Mouse (Mus musculus): ENCODE measurements around the gene Gamt. TPM values are rescaled to one million over a fixed set of nuclear protein-coding genes. Genes with fewer than 3 reads are reported as not detected.
A peak's percentile ranks its signal among the peaks of the same experiment; 100 is the strongest.

Gene Gamt
- polyA plus RNA-seq, 1 experiment, result 48.3 TPM

DNA sequence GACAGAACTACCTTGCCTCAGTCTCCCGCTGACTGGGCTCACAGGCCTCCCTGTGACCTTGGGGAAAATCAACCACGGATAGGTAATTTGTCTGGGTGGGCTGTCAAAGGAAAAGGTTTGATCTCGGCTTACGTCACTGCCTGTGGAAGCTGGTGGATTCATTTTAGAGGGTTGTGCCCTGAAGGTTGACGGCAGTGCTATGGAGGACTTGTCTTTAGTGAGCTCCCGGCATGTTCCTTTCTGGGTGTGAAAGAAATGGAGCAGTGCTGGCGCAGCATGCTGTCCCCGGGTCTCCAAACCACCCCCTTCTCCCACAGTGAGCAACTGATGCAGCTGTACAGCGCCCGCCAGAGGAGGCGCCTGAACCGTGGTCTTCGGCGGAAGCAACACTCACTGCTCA is 32.5 kb upstream of the Gamt start:
- Histone ChIP-seq H3ac (ENCODE audit: control insufficient read depth, insufficient read length, low read depth) (peak overlapping the region; percentile 74), H3K36me3 (ENCODE audit: control insufficient read depth, insufficient read depth) (peaks cover 33% of the 10 kb centered on the region), H3K79me3 (ENCODE audit: low read depth) (peaks cover 17% of the 10 kb centered on the region), H3K4me3 (ENCODE audit: insufficient read depth, poor library complexity, severe bottlenecking) (peak overlapping the region; percentile 97), H3K27me3 (ENCODE audit: control insufficient read depth, insufficient read depth, insufficient read length) (peaks cover 7% of the 10 kb centered on the region), H3K79me2 (ENCODE audit: control insufficient read depth, insufficient read depth) (peaks cover 31% of the 10 kb centered on the region)
- TF ChIP-seq CEBPB (IDR thresholded peaks at IDR 0.05; ENCODE audit: low read depth) (no peak), USF1 (IDR thresholded peaks at IDR 0.05; ENCODE audit: low read depth) (no peak)

DNA sequence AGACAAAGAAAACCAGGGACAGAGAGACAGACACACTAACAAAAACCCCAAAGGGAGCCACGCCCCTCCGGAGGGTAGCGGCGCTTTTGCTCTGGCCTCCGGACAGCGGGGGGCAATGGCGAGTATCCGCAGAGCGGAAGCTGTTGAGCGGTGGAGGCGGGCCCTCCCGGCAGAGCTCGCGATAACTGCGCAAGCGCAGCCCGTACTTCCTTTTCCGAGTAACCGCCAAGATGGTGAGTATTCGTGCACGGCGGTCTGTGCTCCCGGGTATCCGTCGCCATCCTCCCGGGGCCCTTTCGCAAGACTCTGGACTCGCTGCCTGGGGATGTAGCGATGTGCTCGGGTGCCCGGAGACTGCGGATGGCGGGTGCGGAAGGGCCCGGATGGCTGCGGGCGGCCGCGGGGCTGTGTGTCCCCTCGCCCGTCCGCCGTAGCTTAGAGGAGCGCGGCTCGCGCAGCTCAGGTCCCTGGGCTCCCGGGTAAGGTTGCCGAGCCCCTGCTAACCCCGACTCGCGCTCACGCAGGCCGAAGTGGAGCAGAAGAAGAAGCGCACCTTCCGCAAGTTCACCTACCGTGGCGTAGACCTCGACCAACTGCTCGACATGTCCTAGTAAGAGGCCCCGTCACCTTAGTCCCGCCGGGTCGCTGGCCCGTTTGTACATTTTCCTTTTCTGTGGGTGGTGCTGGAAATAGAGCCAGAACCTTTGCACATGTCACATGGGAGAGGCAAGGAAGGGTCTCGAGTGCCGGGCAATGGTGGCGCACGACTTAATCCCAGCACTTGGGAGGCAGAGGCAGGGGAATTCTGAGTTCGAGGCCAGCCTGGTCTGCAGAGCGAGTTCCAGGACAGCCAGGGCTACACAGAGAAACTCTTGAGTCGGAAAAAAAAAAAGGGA is 31.7 kb upstream of the Gamt start, which contains the start of gene Rps15:
Gene Rps15 (plus strand): TSS at position 203 of the 896 bp plus-strand sequence.
- peaks cover 41% of the 10 kb centered on the region for H3K36me3 ChIP-seq (ENCODE audit: control insufficient read depth, insufficient read depth)
- peaks cover 31% of the 10 kb centered on the region for H3K79me2 ChIP-seq (ENCODE audit: control insufficient read depth, insufficient read depth)
- H3K4me3 ChIP-seq (ENCODE audit: insufficient read depth, poor library complexity, severe bottlenecking), result peak within 1 kb of the TSS; percentile 97
- peaks cover under 1% of the 10 kb centered on the region for H3K27me3 ChIP-seq (ENCODE audit: control insufficient read depth, insufficient read depth, insufficient read length)
- H3K79me3 ChIP-seq (ENCODE audit: low read depth), result peaks cover 17% of the 10 kb centered on the region
- TF ChIP-seq FOSL1 (IDR thresholded peaks at IDR 0.05; ENCODE audit: insufficient read depth, low read length, poor library complexity, severe bottlenecking), result no peak
- TF ChIP-seq MYOD1 (IDR thresholded peaks at IDR 0.05; ENCODE audit: control insufficient read depth, insufficient read length, low read depth), result no peak
- TF ChIP-seq MYOG (IDR thresholded peaks at IDR 0.05; ENCODE audit: control insufficient read depth, extremely low read depth, insufficient read length), result no peak
- TF ChIP-seq CEBPB (IDR thresholded peaks at IDR 0.05; ENCODE audit: low read depth), result peak; percentile 35
- peak; percentile 59 for TF ChIP-seq MAX (IDR thresholded peaks at IDR 0.05)
- no peak for TF ChIP-seq USF1 (IDR thresholded peaks at IDR 0.05; ENCODE audit: low read depth)
- TF ChIP-seq CTCF (IDR thresholded peaks at IDR 0.05; ENCODE audit: control insufficient read depth, insufficient read depth, insufficient read length), result peak; percentile 82
- peak within 1 kb of the TSS; percentile 74 for H3ac ChIP-seq (ENCODE audit: control insufficient read depth, insufficient read length, low read depth)

DNA sequence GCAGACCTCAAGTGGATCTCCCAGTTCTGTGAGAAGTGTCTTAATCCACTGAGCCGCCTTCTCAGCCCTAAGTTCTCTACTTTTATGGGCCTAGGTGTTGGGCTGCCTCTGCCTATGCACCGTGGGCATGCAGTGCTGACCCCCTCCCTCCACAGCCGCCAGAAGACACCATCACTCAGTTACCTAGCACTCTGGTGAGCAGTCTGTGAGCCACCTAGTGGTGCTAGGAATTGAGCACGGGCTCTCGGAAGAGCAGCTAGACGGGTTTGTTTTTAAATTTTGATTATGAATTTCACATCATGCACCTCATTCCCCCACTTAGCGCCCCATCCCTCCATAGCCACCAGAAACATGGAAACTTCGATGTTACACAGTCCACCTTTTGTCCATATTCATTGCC is 27.8 kb upstream of the Gamt start:
- peaks cover 13% of the 10 kb centered on the region for H3K79me3 ChIP-seq (ENCODE audit: low read depth)
- peaks cover 59% of the 10 kb centered on the region for H3K36me3 ChIP-seq (ENCODE audit: control insufficient read depth, insufficient read depth)
- peaks cover 15% of the 10 kb centered on the region for H3K79me2 ChIP-seq (ENCODE audit: control insufficient read depth, insufficient read depth)
- TF ChIP-seq MAX (IDR thresholded peaks at IDR 0.05), result no peak
- TF ChIP-seq MYOD1 (IDR thresholded peaks at IDR 0.05; ENCODE audit: control insufficient read depth, insufficient read length, low read depth), result no peak
- no peak for TF ChIP-seq CEBPB (IDR thresholded peaks at IDR 0.05; ENCODE audit: low read depth)
- TF ChIP-seq MYOG (IDR thresholded peaks at IDR 0.05; ENCODE audit: control insufficient read depth, extremely low read depth, insufficient read length), result no peak
- TF ChIP-seq CTCF (IDR thresholded peaks at IDR 0.05; ENCODE audit: control insufficient read depth, insufficient read depth, insufficient read length), result no peak
- no peak for TF ChIP-seq FOSL1 (IDR thresholded peaks at IDR 0.05; ENCODE audit: insufficient read depth, low read length, poor library complexity, severe bottlenecking)
- no peak for TF ChIP-seq USF1 (IDR thresholded peaks at IDR 0.05; ENCODE audit: low read depth)
- H3K27me3 ChIP-seq (ENCODE audit: control insufficient read depth, insufficient read depth, insufficient read length), result no peaks in the 10 kb centered on the region
- H3K4me3 ChIP-seq (ENCODE audit: insufficient read depth, poor library complexity, severe bottlenecking), result no peak overlapping the region
- no peak overlapping the region for H3ac ChIP-seq (ENCODE audit: control insufficient read depth, insufficient read length, low read depth)

- TF ChIP-seq CEBPB (IDR thresholded peaks at IDR 0.05; ENCODE audit: low read depth), result no peak
- no peak for TF ChIP-seq MYOG (IDR thresholded peaks at IDR 0.05; ENCODE audit: control insufficient read depth, extremely low read depth, insufficient read length)
- TF ChIP-seq USF1 (IDR thresholded peaks at IDR 0.05; ENCODE audit: low read depth), result no peak
- no peak for TF ChIP-seq FOSL1 (IDR thresholded peaks at IDR 0.05; ENCODE audit: insufficient read depth, low read length, poor library complexity, severe bottlenecking)
- no peak for TF ChIP-seq MAX (IDR thresholded peaks at IDR 0.05)
- TF ChIP-seq MYOD1 (IDR thresholded peaks at IDR 0.05; ENCODE audit: control insufficient read depth, insufficient read length, low read depth), result no peak
- TF ChIP-seq CTCF (IDR thresholded peaks at IDR 0.05; ENCODE audit: control insufficient read depth, insufficient read depth, insufficient read length), result no peak
- Histone ChIP-seq H3K27me3 (ENCODE audit: control insufficient read depth, insufficient read depth, insufficient read length) (no peaks in the 10 kb centered on the region), H3K36me3 (ENCODE audit: control insufficient read depth, insufficient read depth) (peaks cover 59% of the 10 kb centered on the region)
Observed at GRCm38 (mm10) chr10:80288097-80288496, 27.3 kb upstream of the Gamt start.

GRCm38 (mm10) chr10:80285222-80286070 is 24.6 kb upstream of the Gamt start:
- no peak overlapping the region for H3K4me3 ChIP-seq (ENCODE audit: insufficient read depth, poor library complexity, severe bottlenecking)
- no peak overlapping the region for H3ac ChIP-seq (ENCODE audit: control insufficient read depth, insufficient read length, low read depth)
- H3K79me3 ChIP-seq (ENCODE audit: low read depth), result no peaks in the 10 kb centered on the region
- H3K36me3 ChIP-seq (ENCODE audit: control insufficient read depth, insufficient read depth), result peaks cover 68% of the 10 kb centered on the region
- TF ChIP-seq FOSL1 (IDR thresholded peaks at IDR 0.05; ENCODE audit: insufficient read depth, low read length, poor library complexity, severe bottlenecking) (no peak), USF1 (IDR thresholded peaks at IDR 0.05; ENCODE audit: low read depth) (no peak), MYOG (IDR thresholded peaks at IDR 0.05; ENCODE audit: control insufficient read depth, extremely low read depth, insufficient read length) (no peak)
- no peaks in the 10 kb centered on the region for H3K79me2 ChIP-seq (ENCODE audit: control insufficient read depth, insufficient read depth)
- no peaks in the 10 kb centered on the region for H3K27me3 ChIP-seq (ENCODE audit: control insufficient read depth, insufficient read depth, insufficient read length)

More at GRCm38 (mm10) chr10:80288097-80288496, 27.3 kb upstream of the Gamt start:
- no peak overlapping the region for H3ac ChIP-seq (ENCODE audit: control insufficient read depth, insufficient read length, low read depth)
- H3K79me2 ChIP-seq (ENCODE audit: control insufficient read depth, insufficient read depth), result peaks cover 9% of the 10 kb centered on the region
- no peak overlapping the region for H3K4me3 ChIP-seq (ENCODE audit: insufficient read depth, poor library complexity, severe bottlenecking)
- H3K79me3 ChIP-seq (ENCODE audit: low read depth), result peaks cover 7% of the 10 kb centered on the region
